Mouse (Mus musculus) frontal cortex, postnatal 10 days (tissue): Measurements from ENCODE around the gene Sbk1.

Source experiments
- DNase-seq, 2 experiments: peaks; one replicate each; pipeline ENCODE4 v3.0.0; 2022; ENCODE audit warnings: low spot score in 2 of 2, mixed read lengths in 1 of 2

The Sbk1 gene

GRCm38 (mm10) chr7:126271712-126272683 lies at the start of gene Sbk1:
TSS of gene Sbk1 (plus strand) at chr7:126272619.
- peak; percentile 87 to 90 for DNase-seq

DNA sequence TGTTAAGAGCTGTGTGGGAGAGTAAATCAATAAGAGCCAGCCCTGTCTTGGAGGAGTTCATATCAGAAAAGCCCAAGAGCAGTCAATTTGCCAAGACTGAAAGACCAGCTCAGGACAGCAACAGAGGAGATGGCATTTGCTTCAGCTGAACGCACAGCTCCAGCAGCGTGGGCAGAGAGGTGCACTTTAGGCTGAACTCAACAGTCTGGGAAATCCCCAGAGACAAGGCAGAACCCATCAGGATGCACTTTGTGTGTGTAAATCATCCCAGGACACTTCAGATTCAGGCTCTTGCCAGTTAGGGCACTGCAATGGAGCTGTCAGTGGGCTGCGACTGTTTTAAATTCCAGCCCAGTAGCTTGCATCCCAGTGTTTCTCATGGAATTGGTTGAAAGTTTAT lies 49.7 kb upstream of the Sbk1 start:
- no peak for DNase-seq

DNA sequence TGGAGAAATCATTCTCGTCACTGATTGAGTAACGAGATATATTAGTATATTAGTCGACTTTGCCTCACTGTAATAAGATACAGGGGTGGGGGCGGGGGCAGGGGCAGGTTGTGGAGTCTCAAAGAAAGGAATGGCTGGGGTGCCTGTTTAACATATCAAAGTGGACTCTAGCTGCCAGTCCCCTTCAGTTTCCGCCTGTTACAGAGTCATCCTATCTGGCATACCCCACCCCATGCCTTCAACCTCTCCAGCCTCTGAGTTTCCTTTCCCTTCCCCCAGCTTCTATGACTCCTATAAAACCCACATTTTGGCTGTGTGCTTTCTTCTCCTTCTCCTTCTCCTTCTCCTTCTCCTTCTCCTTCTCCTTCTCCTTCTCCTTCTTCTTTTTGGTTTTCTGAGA lies 46.3 kb upstream of the Sbk1 start:
- no peak for DNase-seq

DNA sequence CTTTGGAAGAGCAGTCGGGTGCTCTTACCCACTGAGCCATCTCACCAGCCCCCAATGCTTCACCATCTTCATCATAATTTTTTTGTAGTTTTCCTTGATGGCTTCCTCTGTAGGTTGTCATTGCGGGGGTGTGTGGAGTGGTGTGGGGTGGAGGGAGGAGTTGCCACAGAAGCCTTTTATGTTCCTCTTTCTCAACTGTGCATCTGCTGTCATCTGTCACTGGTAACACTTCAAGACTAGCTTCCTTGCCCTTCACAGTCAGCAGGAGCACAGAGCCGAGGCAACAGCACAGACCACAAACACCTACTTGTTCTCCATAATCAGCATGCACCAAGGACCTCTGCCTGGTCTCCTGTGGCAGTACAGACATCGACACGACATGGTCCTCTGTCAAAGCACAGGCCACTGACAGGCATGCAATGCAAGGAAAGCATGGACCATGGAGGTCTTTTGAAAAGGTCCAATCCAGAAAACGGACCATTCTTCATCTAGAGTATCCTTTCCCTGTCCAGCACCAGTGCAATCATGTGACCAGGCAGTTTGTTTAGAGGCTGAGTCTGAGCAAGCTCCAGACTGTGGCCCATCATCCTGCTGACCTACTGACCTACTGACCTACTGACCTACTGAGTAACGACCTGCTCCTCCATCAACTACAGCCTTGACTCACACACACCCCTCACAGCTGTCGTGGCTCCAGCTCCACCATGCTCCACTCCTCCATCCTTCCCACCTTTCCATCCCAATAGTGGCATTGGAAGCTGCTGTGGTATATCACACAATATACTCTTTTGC lies 41.9 kb upstream of the Sbk1 start:
- no peak for DNase-seq

GRCm38 (mm10) chr7:126232345-126233071 lies 39.9 kb upstream of the Sbk1 start:
- no peak for DNase-seq

- DNase-seq, result no peak
These were observed 37.8 kb upstream of the Sbk1 start for GRCm38 (mm10) chr7:126234611-126235010.

GRCm38 (mm10) chr7:126236083-126236793 lies 36.2 kb upstream of the Sbk1 start:
- peak; percentile 23 to 31 for DNase-seq

- peak in 1 of 2 experiments; percentile 36 for DNase-seq
These were observed 35.6 kb upstream of the Sbk1 start for GRCm38 (mm10) chr7:126236794-126237192.

GRCm38 (mm10) chr7:126240814-126241360 lies 31.5 kb upstream of the Sbk1 start:
- no peak for DNase-seq

DNA sequence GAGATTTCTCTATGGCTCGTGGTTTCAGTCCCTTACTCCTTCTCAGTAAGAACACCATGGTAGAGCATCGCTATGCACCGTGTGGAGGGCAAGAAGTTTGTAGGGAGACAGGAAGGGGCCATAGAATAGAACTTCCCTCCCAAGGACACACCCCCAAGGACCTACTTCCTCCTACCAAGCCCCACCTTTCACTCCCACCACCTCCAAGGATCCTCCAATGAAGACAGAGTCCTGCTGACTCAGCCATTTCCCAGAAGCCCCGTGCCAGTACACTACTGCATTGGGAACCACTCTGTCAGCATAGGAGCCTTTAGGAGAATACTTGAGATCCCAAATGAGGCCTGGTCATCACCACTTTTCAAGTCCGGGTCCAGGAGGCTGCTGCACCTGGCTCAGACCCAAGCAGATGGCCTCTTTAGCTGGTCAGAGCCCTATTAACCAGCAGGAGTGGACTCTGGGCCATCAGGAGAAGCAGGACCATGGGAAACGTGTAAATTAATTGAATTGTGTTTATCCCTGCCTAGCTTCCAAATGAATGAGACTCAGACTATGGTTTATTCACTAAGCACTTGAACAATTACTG lies 28.2 kb upstream of the Sbk1 start:
- DNase-seq, result no peak

GRCm38 (mm10) chr7:126248088-126248487 lies 24.3 kb upstream of the Sbk1 start:
- no peak for DNase-seq

DNA sequence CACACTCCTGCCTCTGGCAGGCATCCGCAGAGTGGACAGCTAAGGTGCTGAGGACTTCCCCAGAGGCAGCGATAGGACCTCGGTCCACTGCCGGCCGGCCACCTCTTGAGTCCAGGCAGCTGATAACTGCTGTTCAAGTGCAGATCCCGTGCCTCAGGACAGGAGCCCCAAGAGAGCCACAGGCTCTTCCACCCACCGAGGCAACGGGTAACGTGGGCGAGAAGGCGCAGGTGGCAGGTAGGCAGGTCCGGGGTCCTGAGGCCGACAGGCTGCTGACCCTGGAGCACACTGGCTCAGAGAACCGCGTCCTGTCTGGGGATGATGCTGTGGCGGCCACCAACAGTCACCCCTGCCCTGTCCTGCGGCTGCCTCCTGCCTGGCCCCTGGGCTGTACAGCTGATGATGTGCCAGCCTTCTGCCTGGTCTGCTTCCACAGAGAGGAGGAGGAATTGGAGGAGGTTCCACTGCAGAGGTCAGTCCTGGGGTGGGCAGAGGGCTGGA lies 23.7 kb upstream of the Sbk1 start:
- no peak for DNase-seq

- no peak for DNase-seq
These were observed 23.3 kb upstream of the Sbk1 start for GRCm38 (mm10) chr7:126249146-126249545.

GRCm38 (mm10) chr7:126249986-126250385 lies 22.4 kb upstream of the Sbk1 start:
- no peak for DNase-seq

- DNase-seq, result no peak
These were observed 21.9 kb upstream of the Sbk1 start for GRCm38 (mm10) chr7:126250481-126250880.

DNA sequence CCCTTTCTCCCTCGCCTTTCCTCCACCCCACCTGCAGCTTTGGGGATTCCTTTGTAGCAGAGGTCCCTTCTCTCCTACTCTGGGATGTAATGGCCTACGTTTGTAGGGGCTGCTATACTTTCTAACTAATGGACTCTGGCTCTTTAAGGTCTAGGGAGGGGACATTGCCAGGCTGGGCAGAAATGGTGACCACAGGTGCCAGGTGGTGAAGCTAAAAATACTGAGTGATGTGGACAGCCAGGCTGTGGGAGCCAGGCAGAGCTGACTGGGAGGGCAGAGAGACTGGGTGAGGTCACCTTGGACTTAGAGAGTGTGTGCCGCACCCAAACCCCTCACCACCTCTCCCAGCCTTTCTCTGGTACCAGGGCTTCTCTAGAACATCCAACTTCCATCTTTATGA lies 20.7 kb upstream of the Sbk1 start:
- no peak for DNase-seq

DNA sequence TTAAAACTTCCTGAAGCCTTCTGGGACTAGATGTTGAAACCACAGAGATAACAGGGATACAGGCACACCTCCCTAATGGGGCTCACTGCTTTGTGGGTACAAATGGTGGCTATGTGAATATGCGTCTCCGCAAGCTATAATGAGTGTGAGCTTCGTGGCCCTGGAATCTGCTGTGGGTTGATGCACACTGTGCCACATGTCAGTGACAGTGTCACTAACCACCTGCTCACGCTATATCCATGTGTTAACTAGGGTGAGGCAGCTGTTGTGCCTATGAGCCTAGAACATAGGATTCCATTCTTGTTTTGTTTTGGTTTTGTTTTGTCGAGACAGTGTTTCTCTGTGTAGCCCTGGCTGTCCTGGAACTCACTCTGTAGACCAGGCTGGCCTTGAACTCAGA lies 20.2 kb upstream of the Sbk1 start:
- DNase-seq, result no peak

DNA sequence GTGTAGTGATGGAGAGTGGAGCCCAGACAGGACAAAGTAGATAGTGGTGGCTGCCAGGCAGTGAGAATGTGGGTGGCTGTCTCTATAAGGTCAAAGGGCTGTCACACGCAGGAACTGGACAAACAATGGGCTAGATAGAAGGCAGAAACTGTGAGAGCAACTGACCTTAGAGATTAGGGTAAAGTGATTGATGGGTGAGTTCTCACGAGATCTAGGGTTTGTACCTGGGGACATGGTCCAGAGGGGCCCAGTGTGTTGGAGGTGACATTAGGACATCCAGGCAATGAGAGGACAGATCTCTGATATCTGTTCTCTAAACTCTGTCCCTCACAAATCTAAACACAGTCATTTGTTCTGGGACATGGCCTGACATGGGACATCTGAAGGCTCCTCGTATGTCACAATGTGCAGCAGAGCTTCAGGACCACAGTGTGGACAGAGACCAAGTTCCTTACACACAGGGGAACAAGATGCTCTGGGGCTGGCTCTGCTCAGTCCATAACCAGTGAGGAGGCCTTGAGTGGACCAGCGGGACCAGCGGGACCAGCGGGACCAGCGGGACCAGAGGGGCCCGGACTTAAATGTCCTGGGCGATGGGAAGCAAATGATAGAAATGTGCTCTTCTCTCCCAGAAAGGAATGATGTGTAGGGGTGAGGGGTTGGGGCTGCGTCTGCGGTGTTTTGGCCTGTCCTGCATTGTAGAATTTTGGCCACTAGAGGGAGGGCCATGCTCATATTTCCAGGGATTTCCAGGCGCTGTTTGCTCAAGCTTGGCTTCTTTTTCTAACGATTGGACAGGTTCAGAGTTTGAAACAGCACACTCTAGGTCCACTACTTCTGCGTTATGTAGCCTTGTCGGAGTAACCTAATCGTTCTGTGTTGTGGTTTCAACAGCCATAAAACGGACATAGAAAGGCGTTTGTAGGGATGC lies 11.9 kb upstream of the Sbk1 start:
- peak in 1 of 2 experiments; percentile 59 for DNase-seq

- DNase-seq, result no peak
These were observed 10.6 kb upstream of the Sbk1 start for GRCm38 (mm10) chr7:126261823-126262222.
